Mouse (Mus musculus) lung, postnatal 36 days (tissue): ENCODE measurements around the gene Rilp.
"Not testable (repeated sequence)": the region's sequence is repeated elsewhere in the genome, so short reads cannot be mapped to it uniquely, and the experiment has no call there.

ENCODE experiments used
- DNase-seq: peaks from one replicate; pipeline ENCODE4 v3.0.0; 2022; ENCODE audit warnings: mixed read lengths

The Rilp gene

GRCm38 (mm10) chr11:75534286-75535033 lies 24.6 kb downstream of the Rilp start:
- no peak for DNase-seq

DNA sequence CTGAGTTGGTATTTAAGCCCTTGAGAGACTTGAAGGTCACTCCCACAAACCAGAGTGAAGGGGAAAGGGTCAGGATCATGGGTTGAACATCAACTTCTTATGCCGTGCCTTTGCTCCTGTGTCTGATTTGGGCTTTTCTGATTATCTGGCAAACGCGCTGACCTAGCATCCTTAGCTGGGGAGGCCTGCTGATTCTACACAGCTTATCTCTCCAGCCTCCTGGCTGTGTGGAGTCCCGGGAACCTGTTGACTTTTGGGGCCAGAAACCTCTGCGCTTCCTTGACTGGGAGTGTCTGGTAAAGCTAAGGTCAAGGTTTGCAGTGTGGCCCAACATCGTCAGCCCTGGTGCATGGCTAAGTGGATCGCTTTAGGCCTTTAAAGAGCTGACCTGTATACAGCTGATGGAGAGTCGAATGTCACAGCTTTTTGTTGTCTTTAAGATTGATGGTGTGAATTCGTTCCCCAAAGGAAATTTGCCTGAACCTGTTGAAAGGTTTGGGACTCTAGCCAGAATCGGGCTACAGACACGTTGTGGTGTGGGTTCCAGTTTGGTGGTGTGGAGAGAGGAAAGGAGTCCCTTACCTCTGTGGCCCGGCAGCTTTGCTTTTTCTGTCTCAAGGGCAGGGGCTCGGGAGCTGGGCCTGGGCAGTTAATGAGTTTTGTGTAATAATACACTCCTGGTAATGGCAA lies 25.4 kb downstream of the Rilp start:
- DNase-seq = no peak

GRCm38 (mm10) chr11:75536255-75537024 lies 26.5 kb downstream of the Rilp start:
- no peak for DNase-seq

GRCm38 (mm10) chr11:75537025-75537414 lies 27.1 kb downstream of the Rilp start:
- DNase-seq = no peak

- DNase-seq = no peak
Observed at GRCm38 (mm10) chr11:75537491-75538183, 27.7 kb downstream of the Rilp start.

DNA sequence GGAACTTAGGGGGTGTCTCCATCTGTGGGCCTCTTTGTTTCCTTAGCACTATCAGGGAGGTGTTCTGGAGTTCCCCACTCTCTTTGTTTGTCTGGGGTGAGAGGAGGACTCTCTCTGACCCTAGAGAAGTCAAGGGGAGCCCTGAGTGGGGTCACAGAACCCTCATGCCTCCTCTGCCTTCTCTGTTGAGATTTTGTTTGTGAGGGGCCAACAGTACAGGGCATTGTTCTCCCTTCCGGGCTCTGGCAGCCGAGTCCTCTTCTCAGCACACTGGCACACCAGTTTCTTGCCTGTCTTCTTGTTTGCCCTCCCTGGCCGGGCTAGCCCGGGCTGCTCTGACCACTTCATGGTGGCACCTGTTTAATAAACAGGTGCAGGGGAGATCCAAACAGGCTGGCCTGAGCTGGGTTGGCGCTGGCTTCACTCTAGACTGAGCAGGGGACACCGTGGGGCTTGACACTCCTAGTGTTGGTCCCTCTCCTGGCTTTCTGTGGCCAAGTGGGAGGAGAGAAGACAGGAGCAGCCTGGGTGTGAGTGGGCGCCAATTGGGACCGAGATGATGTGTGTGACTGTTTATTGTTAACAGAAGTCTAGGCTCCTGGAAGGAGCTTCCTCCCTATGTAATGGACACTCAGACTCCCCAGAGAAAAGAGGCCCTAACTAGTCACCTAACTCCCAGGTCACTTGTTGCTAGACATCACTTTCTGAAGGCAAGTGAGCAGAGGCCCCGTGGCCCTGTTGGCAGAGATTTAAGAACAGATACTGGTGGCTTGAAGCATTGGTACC lies 28.5 kb downstream of the Rilp start:
- no peak for DNase-seq

DNA sequence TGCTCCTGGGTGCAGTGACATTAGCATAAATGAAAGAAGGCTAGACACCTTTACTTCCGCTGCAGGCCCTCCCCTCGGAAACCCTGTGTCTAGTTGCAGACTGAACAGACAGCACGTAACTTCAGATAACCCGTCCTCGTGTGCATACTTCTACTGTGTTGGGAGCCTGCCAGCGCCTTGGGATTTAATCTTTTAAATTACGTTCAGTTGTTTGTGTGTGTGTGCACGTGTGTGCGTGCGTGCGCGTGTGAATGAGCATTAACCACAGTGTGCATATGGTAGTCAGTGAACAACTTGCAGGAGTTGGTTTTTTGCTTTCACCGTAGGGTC lies 29.0 kb downstream of the Rilp start:
- DNase-seq = no peak

- no peak for DNase-seq
Observed at GRCm38 (mm10) chr11:75540209-75540608, 30.3 kb downstream of the Rilp start.

GRCm38 (mm10) chr11:75540710-75541581 lies 31.1 kb downstream of the Rilp start:
- DNase-seq = peak; percentile 62

- no peak for DNase-seq
Observed at GRCm38 (mm10) chr11:75544713-75545112, 34.8 kb downstream of the Rilp start.

DNA sequence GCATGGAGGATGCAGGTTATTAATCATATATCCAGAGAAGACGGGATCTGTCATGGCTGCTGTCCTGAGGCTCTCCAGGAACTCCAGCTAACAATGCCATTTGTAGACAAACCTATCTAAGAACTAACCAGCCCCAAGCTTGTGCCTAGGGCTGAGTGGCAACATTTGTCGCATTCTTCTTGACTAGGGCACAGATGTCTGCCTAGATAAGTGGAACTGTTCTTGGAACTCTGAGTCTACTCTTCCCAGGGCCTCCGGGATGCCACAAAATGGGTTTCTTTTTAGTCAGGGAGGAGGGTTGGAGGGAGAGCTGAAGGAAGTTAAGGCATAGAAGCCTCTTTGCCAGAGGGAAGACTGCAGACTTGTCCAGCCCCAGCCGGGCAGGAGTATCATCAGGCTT lies 36.2 kb downstream of the Rilp start:
- no peak for DNase-seq

GRCm38 (mm10) chr11:75549658-75550111 lies 39.8 kb downstream of the Rilp start:
- DNase-seq = peak; percentile 87

GRCm38 (mm10) chr11:75550200-75550946 lies 40.5 kb downstream of the Rilp start:
- peak; percentile 81 for DNase-seq

DNA sequence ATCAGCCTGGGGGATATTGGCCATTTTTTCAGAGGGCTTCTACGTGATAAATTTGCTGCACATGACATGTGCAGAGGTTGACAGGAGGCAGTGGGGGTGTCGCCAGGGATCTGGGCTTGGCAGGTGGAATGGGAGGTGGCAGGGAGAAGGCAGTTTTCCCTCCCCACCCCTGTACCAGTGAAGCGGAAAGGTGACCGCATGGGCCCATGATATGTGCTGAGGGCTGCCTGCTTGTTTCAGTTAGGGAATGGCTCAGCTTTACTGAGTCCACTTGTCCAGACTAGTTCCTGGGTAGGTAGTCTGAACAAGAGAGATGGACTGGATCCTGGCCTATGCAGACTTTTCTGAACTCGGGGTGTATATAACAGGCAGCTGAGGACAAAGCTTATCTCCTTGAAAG lies 41.4 kb downstream of the Rilp start:
- no peak for DNase-seq

- DNase-seq = peak; percentile 60
Observed at GRCm38 (mm10) chr11:75551961-75552441, 42.1 kb downstream of the Rilp start.

DNA sequence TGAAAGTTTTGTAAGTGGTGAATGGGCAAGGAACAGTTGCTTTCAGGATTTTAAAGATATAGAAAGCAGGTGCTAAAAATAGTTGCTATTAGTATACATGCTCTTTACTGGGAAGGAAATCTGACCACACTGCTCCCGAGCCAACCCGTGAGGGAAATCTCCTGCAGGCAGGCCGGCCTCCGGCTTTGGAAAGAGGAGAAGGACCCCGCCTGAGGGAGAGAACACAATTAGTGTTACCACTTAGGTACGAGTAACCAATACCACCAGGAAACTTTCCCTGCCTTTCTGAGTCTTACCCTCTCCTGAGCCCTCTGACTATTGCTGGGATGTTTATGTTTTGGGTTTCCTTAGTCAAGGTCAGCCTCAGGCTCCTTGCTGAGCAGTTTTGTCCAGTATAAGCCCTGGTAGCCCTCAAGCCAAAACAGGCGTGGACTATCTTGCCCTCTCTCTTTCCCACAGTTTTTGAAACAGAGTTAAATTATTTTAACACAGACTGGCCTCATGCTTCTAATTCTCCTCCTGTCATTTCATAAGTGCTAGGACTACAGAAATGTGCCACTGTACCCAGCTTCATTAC lies 43.1 kb downstream of the Rilp start:
- DNase-seq = no peak

GRCm38 (mm10) chr11:75556006-75556405 lies 46.1 kb downstream of the Rilp start:
- DNase-seq = not testable (repeated sequence)

DNA sequence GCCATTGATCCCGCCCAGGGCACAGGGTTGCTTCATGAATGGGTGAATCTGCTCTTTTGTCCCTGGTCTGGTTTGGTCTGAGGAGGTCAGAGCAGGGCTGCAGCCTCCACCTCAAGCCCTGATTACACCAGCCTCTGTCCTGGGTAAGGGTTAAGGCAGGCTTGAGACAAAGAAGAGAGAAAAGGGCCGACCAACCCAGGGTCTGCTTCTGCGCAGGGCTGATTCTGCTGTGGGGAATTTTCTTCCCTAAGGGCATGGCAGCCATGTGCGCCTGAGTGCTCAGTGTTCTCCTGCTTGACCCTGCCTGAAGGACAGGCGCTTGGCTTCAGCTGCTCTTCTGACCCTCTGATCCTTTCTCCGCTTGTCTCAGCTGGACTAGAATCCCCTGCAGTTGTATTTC lies 47.2 kb downstream of the Rilp start:
- DNase-seq = no peak

DNA sequence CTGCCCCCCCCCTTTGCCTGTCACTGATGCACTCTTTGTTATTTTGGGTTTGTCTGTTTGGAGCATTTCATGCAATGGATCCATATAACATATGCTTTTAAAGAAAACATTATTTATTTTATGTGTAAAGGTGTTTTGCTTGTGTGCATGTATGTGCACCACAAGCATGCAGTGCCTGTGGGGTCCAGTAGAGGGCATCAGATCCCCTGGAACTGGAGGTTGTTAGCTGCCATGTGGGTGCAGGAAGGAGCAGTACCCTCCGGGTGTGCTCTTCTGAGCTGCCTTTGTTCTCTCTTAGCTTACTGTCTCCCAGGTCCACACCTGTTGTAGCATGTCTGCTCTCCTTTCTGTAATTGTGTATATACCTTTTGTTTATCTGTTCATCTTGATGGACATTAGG lies 48.2 kb downstream of the Rilp start:
- DNase-seq = no peak
